Mouse (Mus musculus) midbrain, embryonic 13.5 days (tissue): ENCODE results near the gene Malsu1. TPM values are rescaled to one million over a fixed set of nuclear protein-coding genes. Genes with fewer than 3 reads are reported as not detected.

Experiments used
- ATAC-seq: fragments of 200-750 bp; cut with Nextera tagmentation; 2 replicates; pipeline ENCODE4 v1.8.0; 2017; ENCODE audit warnings: mild to moderate bottlenecking, moderate TSS enrichment, moderate library complexity
- H3K27ac ChIP-seq: fragments of 300-500 bp; sonication (generic); 2 replicates; pipeline ENCODE4 v1.5.1; 2015; ENCODE audit warnings: inconsistent platforms, mild to moderate bottlenecking, moderate library complexity
- H3K27me3 ChIP-seq: fragments of 300-500 bp; sonication (generic); 2 replicates; pipeline ENCODE4 v1.6.1; 2015; ENCODE audit warnings: mild to moderate bottlenecking, inconsistent platforms
- H3K36me3 ChIP-seq: fragments of 300-500 bp; sonication (generic); 2 replicates; pipeline ENCODE4 v1.6.1; 2015; ENCODE audit warnings: mild to moderate bottlenecking, inconsistent platforms
- H3K4me1 ChIP-seq: fragments of 300-500 bp; sonication (generic); replicated peaks from 2 replicates; pipeline ENCODE4 v1.6.1; 2015; ENCODE audit warnings: inconsistent platforms
- H3K4me2 ChIP-seq: fragments of 300-500 bp; sonication (generic); replicated peaks from 2 replicates; pipeline ENCODE4 v1.6.1; 2015; ENCODE audit warnings: moderate library complexity, mild to moderate bottlenecking, inconsistent platforms
- H3K4me3 ChIP-seq: fragments of 300-500 bp; sonication (generic); replicated peaks from 2 replicates; pipeline ENCODE4 v1.5.1; 2015; ENCODE audit warnings: mild to moderate bottlenecking, inconsistent platforms
- H3K9ac ChIP-seq: fragments of 300-500 bp; sonication (generic); replicated peaks from 2 replicates; pipeline ENCODE4 v1.6.1; 2015; ENCODE audit warnings: mild to moderate bottlenecking, inconsistent platforms
- H3K9me3 ChIP-seq: fragments of 300-500 bp; sonication (generic); 2 replicates; pipeline ENCODE4 v1.6.1; 2016; ENCODE audit warnings: mild to moderate bottlenecking, inconsistent platforms
- WGBS: fragments of 180-500 bp; shearing (Covaris S2); methylation state at CpG from one replicate; pipeline ENCODE4 v1.1.7; 2015; 5-methylcytosine and 5-hydroxymethylcytosine counted together
- polyA plus RNA-seq: library from polyadenylated mRNA; unstranded; fragments of >200 nt; fragmentation: Nextera tagmentation; extraction: Ambion mirVana; gene quantifications from 2 replicates; pipeline ENCODE4 v1.2.1, GENCODE M21; 2015

Gene Malsu1
- polyA plus RNA-seq, 1 experiment from 2014 or later: 70.3 TPM

DNA sequence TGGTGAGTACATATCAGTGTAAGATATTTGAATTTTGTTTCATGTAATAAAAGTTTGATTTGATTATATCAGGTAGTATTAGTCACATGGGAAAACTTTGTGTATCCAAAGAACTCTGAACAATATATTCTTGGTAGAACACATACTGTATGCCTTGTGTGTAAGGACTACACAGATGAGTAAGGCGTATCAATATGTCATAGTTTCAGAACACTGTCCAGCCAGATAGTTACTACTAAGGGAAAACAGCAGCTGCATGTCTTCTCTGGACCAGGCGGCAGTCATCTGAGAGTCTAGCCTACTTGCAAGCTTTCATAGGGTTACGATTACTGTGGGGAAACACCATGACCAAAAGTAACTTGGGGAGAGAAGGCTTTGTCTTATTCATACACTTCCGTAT lies 9.4 kb downstream of the Malsu1 start:
- no peak for ATAC-seq
- Histone ChIP-seq H3K9ac (no peak overlapping the region), H3K36me3 (peaks cover 50% of the 10 kb centered on the region), H3K27me3 (no peaks in the 10 kb centered on the region), H3K4me3 (no peak overlapping the region), H3K9me3 (no peaks in the 10 kb centered on the region), H3K27ac (no peak overlapping the region), H3K4me1 (0 out of 2 replicates have a peak, but pooled peaks cover under 1% of the 10 kb centered on the region), H3K4me2 (no peak overlapping the region)
- WGBS: 96% methylated on average over 4 of the region's 4 CpGs

DNA sequence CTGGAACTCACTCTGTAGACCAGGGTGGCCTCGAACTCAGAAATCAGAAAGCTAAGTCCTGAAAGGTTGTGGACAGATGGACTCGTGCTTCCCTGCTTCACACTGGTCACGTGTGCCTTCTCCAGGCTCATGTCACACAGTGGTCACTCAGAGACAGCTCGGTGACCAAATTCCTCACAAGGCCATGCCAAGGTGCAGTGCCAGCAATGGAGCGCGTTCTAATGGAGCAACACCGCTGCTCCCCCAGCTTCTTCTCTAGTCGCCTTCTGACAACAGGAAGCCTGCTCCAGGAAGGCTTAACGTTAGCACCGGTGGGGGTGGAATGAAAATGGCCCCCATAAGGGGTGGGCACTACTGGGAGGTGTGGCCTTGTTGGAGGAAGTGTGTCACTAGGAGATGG lies 21.4 kb downstream of the Malsu1 start:
- peaks cover 66% of the 10 kb centered on the region for H3K36me3 ChIP-seq

GRCm38 (mm10) chr6:49096421-49096820 lies 22.8 kb downstream of the Malsu1 start:
- H3K4me3 ChIP-seq: no peak overlapping the region
- peaks cover 61% of the 10 kb centered on the region for H3K36me3 ChIP-seq
- ATAC-seq: no peak
- no peak overlapping the region for H3K4me2 ChIP-seq
- 90% methylated on average over 7 of the region's 7 CpGs for WGBS
- H3K9ac ChIP-seq: no peak overlapping the region
- no peaks in the 10 kb centered on the region for H3K9me3 ChIP-seq
- H3K27ac ChIP-seq: no peak overlapping the region
- peaks cover 5% of the 10 kb centered on the region; the same call in 1 of the 2 replicates for H3K4me1 ChIP-seq
- no peaks in the 10 kb centered on the region for H3K27me3 ChIP-seq

More for the DNA sequence above, 21.4 kb downstream of the Malsu1 start:
- 93% methylated on average over 10 of the region's 10 CpGs for WGBS
- no peak overlapping the region for H3K4me3 ChIP-seq
- ATAC-seq: 0 out of 2 replicates have a peak, but pooled peaks have one; percentile 24
- no peak overlapping the region for H3K27ac ChIP-seq
- H3K4me2 ChIP-seq: no peak overlapping the region
- peaks cover 5% of the 10 kb centered on the region; the same call in 1 of the 2 replicates for H3K4me1 ChIP-seq
- no peaks in the 10 kb centered on the region for H3K27me3 ChIP-seq
- H3K9ac ChIP-seq: no peak overlapping the region
- no peaks in the 10 kb centered on the region for H3K9me3 ChIP-seq

DNA sequence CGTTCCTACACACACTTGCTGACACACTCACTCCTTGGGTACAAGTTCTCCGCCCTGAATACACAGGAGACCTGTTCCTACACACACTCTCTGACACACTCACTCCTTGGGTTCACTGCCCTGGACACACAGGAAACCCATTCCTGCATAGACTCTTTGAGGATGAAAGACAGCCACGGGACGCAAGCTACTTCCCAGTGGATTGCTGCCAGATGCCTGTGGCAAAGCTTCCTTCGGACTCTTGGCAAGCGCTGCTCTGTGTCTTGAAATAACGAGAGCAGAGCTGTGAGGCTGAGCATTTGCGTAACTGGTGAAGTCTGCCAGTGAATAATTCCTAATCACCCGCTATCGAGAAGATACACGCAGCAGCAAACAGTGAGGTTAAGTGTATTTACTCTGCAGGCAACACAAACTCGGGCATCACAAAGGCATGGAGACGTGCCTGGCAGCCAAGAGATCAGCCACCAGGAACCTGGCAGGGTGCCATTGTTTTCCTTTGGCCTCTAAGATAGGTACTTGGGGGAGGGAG lies 23.4 kb downstream of the Malsu1 start:
- 60% methylated on average over 13 of the region's 13 CpGs for WGBS
- peaks cover 5% of the 10 kb centered on the region; the same call in 1 of the 2 replicates for H3K4me1 ChIP-seq
- no peaks in the 10 kb centered on the region for H3K9me3 ChIP-seq
- no peak overlapping the region for H3K4me2 ChIP-seq
- no peak overlapping the region for H3K4me3 ChIP-seq
- H3K36me3 ChIP-seq: peaks cover 57% of the 10 kb centered on the region
- no peak overlapping the region for H3K27ac ChIP-seq
- H3K27me3 ChIP-seq: no peaks in the 10 kb centered on the region
- no peak overlapping the region for H3K9ac ChIP-seq
- ATAC-seq: peak; percentile 48; the same call in 1 of the 2 replicates

DNA sequence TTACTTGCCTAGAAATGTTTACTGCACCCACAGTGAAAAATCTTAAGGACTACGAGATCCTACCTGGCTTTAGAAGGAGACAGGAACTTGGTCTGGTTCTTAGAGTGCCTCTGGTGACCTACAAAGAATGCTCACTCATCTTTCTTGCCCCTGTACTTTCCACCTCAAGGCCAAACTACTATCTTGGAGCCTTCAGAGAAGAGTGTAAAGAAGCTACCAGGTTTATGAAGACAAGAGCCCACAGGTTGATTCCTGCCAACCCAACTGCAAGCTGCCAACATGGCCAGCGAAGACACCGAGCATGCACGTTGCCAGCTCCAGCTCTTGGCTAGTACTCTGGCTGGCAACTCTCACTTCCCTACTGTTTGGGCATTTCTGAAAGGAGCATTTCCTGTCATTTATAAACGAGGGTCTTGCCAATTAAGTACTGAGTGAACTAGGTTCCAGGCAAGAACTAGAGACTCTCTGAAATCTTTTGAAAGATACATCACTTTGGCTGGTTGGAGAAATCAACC lies 24.1 kb downstream of the Malsu1 start:
- Histone ChIP-seq H3K27ac (peak overlapping the region; percentile 44), H3K9me3 (no peaks in the 10 kb centered on the region), H3K4me1 (peaks cover 5% of the 10 kb centered on the region; the same call in 1 of the 2 replicates), H3K4me2 (no peak overlapping the region), H3K36me3 (peaks cover 61% of the 10 kb centered on the region), H3K9ac (no peak overlapping the region), H3K27me3 (no peaks in the 10 kb centered on the region), H3K4me3 (no peak overlapping the region)
- ATAC-seq: no peak
- WGBS: 78% methylated on average over 5 of the region's 5 CpGs

DNA sequence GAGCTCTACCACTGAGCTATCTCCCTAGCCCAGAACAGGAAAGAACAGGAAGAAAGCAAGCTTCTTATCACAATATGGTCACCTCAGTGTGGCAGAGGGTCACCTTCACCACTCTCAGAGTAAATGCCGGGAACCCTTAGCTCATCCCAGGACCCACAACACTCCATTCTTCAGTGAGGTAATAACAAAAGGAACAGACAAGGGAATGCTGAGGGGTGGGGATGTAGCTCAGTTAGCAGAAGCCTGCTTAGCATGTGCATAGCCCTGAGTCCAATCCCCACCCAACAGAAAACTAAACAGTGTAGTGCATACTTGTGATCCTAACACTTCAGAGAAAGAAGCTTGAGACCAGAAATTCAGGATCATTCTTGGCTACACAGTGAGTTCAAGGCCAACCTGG lies 25.5 kb downstream of the Malsu1 start:
- H3K27ac ChIP-seq: no peak overlapping the region
- ATAC-seq: no peak
- H3K4me1 ChIP-seq: peaks cover 5% of the 10 kb centered on the region; the same call in 1 of the 2 replicates
- H3K4me2 ChIP-seq: no peak overlapping the region
- no peak overlapping the region for H3K9ac ChIP-seq
- H3K4me3 ChIP-seq: no peak overlapping the region
- H3K27me3 ChIP-seq: no peaks in the 10 kb centered on the region
- H3K36me3 ChIP-seq: peaks cover 60% of the 10 kb centered on the region
- H3K9me3 ChIP-seq: no peaks in the 10 kb centered on the region
- whole genome bisulfite sequencing: 86% methylated on average over 1 of the region's 1 CpGs

- Histone ChIP-seq H3K4me3 (no peak overlapping the region), H3K4me2 (no peak overlapping the region), H3K4me1 (no peaks in the 10 kb centered on the region), H3K27me3 (no peaks in the 10 kb centered on the region), H3K36me3 (peaks cover 72% of the 10 kb centered on the region), H3K9me3 (no peaks in the 10 kb centered on the region), H3K9ac (no peak overlapping the region), H3K27ac (no peak overlapping the region)
- no peak for ATAC-seq
- 91% methylated on average over 15 of the region's 15 CpGs for WGBS
Measured at GRCm38 (mm10) chr6:49106746-49107500, 33.3 kb downstream of the Malsu1 start.

GRCm38 (mm10) chr6:49109196-49109595 lies 35.6 kb downstream of the Malsu1 start:
- Histone ChIP-seq H3K27me3 (no peaks in the 10 kb centered on the region), H3K4me3 (no peak overlapping the region), H3K9ac (no peak overlapping the region), H3K9me3 (no peaks in the 10 kb centered on the region), H3K4me1 (no peaks in the 10 kb centered on the region), H3K27ac (no peak overlapping the region), H3K4me2 (no peak overlapping the region), H3K36me3 (peaks cover 54% of the 10 kb centered on the region)
- WGBS: 88% methylated on average over 2 of the region's 2 CpGs
- ATAC-seq: no peak

GRCm38 (mm10) chr6:49113895-49114294 lies 40.3 kb downstream of the Malsu1 start:
- peaks cover 35% of the 10 kb centered on the region for H3K36me3 ChIP-seq
- no peaks in the 10 kb centered on the region for H3K9me3 ChIP-seq
- no peaks in the 10 kb centered on the region for H3K27me3 ChIP-seq
- 89% methylated on average over 7 of the region's 7 CpGs for WGBS
- H3K4me3 ChIP-seq: no peak overlapping the region
- H3K4me2 ChIP-seq: no peak overlapping the region
- no peak overlapping the region for H3K27ac ChIP-seq
- ATAC-seq: no peak
- no peaks in the 10 kb centered on the region for H3K4me1 ChIP-seq
- no peak overlapping the region for H3K9ac ChIP-seq

DNA sequence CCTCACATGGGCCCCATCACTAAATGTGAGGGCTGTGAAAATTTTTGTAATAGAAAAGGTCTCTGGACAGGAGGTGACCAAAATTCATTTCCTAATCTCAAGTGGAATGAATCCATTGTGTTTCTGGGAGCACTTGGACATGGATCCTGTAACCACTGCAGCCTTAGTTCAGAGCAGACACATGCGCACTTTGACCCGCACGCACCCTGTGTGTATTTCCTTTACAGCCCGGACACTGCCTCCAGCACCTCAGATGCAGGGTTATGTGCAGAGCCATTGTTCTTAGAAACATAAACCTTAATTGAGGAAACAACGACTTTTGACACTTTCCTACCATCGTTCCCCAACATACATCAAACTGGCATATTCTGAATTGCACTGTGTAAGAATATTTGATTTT lies 40.9 kb downstream of the Malsu1 start:
- Histone ChIP-seq H3K4me3 (no peak overlapping the region), H3K4me1 (0 out of 2 replicates have a peak, but pooled peaks cover under 1% of the 10 kb centered on the region), H3K9me3 (no peaks in the 10 kb centered on the region), H3K36me3 (peaks cover 30% of the 10 kb centered on the region), H3K4me2 (no peak overlapping the region), H3K27me3 (no peaks in the 10 kb centered on the region), H3K27ac (no peak overlapping the region), H3K9ac (no peak overlapping the region)
- no peak for ATAC-seq
- WGBS: 97% methylated on average over 6 of the region's 6 CpGs

- Histone ChIP-seq H3K36me3 (peaks cover 26% of the 10 kb centered on the region), H3K4me3 (no peak overlapping the region), H3K4me2 (no peak overlapping the region), H3K9me3 (no peaks in the 10 kb centered on the region), H3K9ac (no peak overlapping the region), H3K4me1 (0 out of 2 replicates have a peak, but pooled peaks cover 5% of the 10 kb centered on the region), H3K27ac (no peak overlapping the region), H3K27me3 (no peaks in the 10 kb centered on the region)
- no peak for ATAC-seq
- WGBS: 84% methylated on average over 5 of the region's 5 CpGs
Measured at GRCm38 (mm10) chr6:49115550-49115949, 42.0 kb downstream of the Malsu1 start.

DNA sequence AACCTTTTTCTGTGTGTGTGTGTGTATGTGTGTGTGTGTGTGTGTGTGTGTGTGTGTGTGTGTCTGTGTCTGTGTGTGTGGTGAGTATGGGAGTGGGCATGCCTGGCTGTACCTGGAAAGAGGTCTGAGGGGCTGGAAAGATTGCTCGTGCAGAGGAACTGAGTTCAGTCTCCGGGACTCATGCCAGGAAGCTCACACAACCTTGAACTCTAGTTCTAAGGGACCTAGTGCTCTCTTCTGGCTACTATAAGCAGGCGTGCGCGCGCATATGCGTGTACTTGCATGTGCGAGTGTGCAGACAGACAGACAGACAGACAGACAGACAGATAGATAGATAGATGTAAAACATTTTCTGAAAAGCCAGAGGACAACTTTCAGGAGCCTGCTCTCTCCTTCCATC lies 42.6 kb downstream of the Malsu1 start:
- WGBS: 99% methylated on average over 8 of the region's 8 CpGs
- no peak overlapping the region for H3K9ac ChIP-seq

More for the DNA sequence above, 42.6 kb downstream of the Malsu1 start:
- H3K9me3 ChIP-seq: no peaks in the 10 kb centered on the region
- H3K4me1 ChIP-seq: 0 out of 2 replicates have a peak, but pooled peaks cover 5% of the 10 kb centered on the region
- no peak overlapping the region for H3K27ac ChIP-seq
- ATAC-seq: no peak
- peaks cover 22% of the 10 kb centered on the region for H3K36me3 ChIP-seq
- no peaks in the 10 kb centered on the region for H3K27me3 ChIP-seq
- H3K4me3 ChIP-seq: no peak overlapping the region
- H3K4me2 ChIP-seq: no peak overlapping the region
